Mouse (Mus musculus) thymus, postnatal 10 days (tissue): ENCODE measurements around the gene Card11.
A peak's percentile ranks its signal among the peaks of the same experiment; 100 is the strongest.

Experiments used
- DNase-seq, 2 experiments: peaks; one replicate each; pipeline ENCODE4 v3.0.0; 2021; ENCODE audit warnings: low spot score in 2 of 2

The Card11 gene

DNA sequence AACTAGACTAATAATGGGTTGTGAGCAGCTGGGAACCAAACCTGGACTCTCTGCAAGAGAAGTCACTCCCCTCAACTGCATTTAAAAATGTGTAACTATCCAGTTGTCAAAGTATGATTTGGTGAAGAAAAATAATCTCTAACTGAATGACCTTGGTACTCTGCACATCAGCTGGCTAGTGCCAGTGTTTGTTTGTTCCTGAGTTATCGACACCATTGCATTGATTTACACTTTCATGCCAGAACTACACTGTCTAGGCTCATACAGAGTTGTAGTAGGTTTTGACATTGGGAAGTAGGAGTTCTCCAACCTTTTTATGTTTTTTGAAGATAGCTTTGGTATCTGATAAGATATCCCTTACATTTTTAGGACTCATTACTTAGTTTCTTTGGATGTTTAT is 81.9 kb downstream of the Card11 start:
- no peak for DNase-seq

DNA sequence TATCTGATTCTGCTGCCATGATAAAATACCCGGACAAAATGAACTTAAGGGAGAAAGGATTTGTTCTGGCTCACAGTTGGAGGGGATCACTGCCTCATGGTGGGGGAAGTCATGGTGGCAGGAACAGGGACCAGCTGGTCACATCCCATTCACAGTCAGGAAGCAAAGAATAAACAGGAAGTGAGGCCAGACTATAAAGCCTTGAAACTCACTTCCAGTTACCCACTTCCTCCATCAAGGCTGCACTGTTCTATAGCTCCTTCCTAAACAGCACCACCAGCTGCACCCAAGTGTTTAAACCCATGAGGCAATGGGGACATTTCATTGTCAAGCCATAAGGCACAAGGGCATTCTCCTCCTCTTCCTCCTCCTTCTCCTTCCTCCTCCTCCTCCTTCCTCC is 82.6 kb downstream of the Card11 start:
- no peak for DNase-seq

DNA sequence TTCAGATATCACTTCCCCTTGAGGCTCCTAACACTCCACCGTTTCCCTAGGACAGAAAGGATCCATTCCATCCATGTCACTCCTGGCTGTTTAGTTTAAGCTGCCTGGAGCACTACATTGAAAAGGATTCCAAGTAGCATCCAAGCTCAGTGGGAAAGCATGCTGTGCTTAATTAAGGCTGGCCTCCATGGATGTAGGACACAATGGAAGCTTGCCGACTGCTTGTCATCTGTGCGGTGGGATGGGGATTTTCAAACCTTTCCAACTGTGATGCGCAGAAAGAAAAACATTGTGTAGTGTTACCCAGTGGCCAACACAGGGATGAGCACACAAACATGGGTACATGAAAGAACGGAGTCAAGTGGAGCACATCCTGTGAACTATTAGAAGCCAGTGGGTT is 89.5 kb downstream of the Card11 start:
- no peak for DNase-seq

DNA sequence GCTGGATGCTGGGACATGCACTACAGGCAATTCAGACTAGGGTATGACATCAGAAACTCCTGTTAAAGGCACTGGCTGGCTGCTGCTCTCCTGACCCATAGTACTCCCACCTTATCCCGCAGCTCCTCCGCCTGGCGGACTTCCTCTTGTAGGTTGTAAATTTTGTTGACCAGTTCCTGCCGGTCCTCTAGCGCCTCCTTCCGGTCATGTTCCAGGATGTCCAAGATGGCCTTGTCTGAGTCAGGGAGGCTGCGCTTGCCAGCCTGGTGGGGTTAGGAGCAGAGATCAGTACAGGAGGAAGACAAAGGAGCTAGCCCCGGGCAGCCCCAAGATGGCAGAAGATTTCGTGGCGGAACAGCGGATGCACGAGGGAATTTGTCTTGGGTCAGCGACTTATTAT is 99.5 kb downstream of the Card11 start:
- DNase-seq, result no peak

DNA sequence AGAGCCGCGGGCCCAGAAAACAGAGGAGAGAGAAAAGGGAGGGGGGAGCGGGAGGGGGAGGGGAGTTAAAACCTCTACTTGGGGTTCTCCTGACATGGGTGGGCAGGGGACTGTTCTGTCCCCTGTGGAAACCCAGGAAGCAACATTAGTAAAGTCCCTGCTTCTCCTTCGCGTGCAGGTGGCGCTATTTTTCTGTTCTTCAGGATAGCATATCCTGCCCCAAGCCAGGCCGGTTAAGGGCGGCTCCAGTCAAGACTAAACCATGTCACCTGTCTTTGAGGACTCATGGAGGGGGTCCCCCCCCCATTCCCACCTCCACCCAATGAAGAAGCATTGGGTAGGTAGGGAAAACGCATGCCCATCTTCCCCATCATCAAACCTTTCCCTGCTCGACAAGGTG is 109.3 kb downstream of the Card11 start:
- peak in 1 of 2 experiments; percentile 34 for DNase-seq

DNA sequence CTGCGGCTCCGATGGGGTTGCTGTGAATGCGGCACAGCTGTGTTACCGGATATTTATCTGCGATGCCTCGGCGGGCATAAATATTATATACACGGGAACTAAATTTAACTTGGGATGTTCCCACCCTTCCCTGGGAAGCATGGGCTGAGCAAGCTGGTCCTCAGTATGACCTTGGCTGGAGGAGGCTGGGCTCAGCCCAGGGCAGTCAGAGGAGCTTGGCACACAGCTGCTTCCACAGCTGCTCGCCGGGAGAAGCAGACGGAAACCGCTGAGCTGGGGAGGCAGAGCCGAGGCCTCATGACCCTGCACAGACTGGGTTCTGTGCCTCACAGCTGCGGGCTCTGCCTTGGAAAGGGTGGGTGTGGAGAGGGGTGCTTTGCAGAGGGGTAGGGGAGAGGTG is 110.3 kb downstream of the Card11 start:
- peak in 1 of 2 experiments; percentile 22 for DNase-seq

DNA sequence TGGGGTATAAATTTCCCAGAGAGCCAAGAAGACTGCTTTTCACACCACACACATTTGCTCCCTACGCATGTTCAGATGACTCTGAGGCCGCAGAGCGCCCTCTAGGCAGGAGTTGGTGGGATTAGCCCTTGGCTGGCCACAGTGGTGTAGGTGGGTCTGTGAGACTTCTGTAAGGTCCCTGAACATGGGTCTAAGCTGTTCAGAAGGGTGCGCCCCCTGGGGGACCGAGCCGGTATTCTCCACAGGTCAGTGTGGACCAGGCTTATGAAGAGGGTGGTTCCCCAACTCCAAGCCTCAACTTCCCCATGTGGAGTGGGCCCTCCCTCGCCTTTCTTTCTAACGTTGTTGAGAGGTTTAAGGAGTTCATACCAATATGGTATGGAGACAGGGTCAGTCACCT is 110.8 kb downstream of the Card11 start:
- DNase-seq, result peak; percentile 42 to 66

DNA sequence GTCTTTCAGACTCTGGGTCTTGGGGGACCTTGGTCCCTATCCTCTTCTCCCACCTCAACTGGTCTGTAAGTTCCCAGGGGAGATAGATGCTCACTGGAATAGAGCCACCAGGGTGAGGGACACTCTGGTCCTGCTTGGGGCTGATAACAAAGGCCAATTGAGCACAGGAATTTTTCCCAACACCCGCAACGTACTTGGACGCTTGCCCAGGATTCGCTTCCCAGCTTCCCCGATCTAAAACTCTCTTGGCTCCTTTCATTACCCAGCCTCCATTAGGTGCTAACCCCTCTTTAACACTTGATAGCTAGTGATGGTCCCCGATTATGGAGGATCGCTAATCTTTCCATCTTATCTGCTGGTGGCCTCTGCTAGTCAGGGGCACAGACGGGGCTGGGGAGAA is 112.5 kb downstream of the Card11 start:
- no peak for DNase-seq

DNA sequence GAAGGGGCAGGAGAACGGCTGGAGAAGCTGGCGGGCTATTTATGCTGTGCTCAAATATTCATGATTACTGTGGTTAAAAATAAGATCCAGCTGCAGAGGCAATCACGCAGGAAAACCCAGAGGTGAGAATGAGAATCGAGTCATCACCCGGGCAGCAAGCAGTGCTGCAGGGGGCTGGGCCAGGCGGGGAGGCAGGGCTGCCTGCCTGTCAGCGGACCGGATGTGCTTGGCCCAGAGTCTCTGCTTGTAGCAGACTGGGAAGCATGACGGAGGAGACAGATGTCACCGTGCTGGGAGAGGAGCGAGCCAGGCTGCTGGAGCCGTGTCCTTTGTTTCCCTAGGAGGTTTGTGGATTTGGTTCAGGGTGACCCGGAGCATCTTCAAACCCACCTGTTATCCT is 115.4 kb downstream of the Card11 start:
- no peak for DNase-seq

DNA sequence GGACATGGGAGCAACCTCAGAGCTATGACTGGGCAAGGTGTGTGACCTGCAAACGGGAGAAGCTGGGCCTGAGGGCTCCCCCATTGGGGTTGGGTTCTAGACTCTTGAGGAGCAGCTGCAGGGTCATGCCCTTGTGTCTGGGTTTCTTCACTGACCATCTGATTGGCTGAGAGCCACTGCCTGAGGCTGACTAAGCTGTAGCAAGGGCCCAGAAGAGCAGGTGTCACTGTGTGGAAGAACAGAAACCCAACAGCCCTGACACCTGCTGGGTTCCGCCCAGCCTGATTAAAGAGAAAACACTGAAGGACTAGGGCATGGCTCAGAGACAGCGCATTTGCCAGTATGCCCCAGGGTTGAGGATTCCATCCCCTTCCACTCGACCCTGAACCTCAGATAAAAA is 118.0 kb downstream of the Card11 start:
- DNase-seq, result no peak

DNA sequence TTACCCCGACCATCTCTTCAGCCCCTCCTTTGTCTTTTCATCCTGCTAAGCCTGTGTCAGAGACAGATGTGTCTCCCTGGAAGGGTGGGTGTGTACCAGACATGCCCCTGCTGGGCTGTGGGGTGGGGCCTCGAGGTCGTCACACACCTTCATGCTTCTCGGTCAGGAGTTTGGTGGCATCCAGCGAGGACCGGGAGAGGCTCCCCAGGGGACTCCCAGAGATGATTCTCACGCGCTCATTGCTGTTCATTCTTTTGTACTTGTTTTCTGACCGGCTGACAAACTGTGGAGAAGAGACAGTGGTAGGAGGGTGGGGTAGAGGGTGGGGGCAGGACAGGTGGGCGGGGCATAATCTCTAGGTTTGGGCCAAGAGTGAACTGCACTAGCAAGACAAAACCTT is 120.2 kb downstream of the Card11 start:
- no peak for DNase-seq

DNA sequence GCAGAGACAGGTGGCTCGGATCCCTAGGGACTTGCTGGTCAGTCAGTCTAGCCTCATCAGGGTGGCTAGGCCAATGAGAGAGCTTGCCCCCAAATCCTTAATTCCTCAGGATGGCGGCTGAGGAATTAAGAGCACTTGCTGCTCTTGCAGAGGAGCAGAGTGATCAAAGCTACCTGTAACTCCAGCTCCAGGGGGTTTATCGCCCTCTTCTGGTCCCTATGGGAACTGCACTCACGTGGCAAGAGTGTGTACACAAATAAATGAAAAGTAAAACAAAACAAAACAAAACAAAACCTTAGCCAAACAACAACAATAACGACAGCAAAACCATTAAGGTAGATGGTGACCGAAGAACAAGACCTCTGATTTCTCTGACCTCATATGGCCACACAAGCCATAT is 121.7 kb downstream of the Card11 start:
- no peak for DNase-seq

DNA sequence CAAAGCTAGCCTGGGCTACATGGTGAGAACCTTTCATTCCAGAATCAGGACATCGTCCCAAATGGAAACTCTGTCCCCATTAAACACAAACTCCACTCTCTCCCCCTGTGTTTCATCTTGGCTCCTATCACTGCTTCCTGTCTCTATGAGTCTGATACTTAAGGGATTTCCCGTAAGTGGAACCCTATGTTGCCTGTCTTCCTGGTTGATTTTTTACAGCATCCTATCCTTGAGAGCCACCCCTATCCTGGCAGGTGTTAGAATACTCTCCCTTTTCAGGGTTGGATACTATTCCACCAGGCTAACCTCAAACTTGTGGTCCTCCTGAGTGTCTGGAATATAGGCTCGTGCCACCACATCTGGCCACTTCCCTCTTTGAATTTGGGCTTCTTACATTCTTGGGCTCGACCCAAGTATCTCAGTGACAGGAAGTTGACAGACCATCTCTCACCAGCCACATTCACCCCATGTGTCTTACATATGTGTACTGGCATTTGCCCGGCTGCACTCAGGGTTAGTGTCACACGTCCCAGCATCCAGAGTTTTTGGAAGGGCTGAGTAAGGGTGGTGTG is 126.6 kb downstream of the Card11 start:
- no peak for DNase-seq

DNA sequence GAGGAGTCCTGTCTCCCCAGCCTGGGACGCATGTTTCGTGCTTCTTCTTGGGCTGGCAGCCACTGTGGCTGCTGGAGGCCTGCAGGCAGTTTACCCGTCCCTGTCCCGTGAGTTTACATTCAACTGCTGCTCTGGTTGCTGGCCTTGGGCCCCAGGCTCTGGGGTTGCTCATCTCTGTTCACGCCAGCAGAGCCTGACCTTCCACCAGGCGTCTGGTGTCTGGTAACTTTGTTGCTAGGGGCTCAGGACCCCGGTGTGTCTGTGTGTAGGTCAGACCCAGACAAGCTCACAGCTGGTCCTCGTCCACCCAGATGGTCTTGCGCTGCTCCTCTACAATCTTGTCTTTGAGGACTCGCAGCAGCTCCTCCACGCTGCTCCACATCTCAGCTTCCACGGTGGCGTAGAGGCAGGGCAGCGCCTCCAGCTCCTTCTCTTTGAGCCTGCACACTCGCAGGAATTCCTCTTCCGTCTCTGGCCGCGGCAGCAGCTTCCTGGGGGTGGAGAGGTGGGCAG is 127.3 kb downstream of the Card11 start:
- peak in 1 of 2 experiments; percentile 20 for DNase-seq

DNA sequence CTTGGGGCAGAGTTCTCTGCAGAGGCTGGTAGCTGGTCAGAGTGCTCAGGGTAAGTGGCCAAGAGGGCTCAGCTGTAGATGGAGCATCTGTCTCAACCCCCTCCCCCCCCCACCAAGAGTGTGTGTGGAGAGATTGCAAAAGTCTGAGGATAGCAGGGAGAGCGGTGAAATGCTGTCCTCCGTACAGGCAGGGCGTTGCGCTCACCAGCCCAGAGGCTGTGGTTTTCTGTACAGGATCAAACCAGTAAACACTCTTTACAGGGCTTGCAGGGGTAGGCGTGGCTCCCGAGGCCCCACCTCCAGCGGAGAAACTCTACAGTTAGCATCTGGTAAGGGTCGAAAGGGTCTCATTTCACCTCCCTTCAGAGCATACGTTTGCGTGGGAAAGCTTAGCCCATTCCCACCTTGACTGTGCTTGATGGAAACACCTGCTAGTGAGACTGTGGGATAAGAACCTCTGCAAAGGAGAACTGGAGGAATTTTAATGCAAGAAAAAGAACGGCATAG is 127.8 kb downstream of the Card11 start:
- DNase-seq, result peak; percentile 60 to 66

DNA sequence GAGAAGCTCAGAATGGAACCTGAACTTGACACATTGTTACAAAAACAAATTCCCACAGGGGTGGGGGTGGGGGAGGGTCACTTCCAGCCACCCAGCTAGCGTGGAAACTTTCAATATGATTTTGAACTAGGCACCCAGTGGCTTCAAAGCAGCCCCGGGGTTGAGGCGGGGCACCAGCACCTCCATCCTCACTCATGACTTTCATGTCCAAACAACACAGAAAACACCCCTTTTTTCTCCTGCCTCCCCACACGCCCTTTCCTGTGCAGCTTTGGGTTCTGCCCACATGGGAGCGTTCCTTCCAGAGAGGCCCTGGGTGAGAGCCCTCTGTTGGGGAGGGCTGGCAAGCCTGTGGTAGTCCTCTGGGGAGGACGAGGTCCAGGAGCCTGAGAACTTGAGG is 129.1 kb downstream of the Card11 start:
- DNase-seq, result peak; percentile 44 to 53

DNA sequence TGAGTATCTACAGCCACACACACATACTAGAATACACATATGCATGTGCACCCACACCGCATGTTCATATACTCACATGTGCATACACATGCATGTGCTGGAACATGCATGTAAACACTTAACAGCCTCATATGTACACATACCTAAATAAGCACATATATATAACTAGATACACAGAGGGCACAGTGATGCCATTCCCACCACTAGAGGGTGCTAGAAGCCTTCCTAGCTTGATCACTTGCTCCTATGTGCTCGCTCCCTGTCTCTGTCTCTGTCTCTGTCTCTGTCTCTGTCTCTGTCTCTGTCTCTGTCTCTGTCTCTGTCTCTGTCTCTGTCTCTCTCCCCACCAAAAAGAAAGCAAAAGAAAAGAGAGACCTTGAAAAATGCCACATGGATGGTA is 131.3 kb downstream of the Card11 start:
- DNase-seq, result peak; percentile 38 to 82

DNA sequence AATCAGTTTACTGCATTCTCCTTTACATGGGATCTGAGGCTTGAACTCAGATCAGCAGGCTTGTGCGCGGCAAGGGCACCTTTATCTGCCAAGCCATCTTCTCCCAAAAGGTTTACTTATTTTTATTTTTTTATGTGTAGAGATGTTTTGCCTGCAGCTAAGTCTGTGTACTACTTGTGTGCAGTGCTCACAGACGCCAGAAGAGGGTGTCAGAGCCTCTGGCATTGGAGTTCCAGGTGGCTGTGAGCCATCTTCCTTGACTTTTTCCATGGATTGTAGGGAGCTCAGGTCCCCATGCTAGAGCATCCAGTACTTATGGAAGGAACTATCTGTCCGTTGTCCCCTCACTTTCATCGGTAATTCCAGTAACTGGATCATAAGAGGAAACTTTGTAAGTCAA is 140.7 kb downstream of the Card11 start:
- DNase-seq, result no peak

DNA sequence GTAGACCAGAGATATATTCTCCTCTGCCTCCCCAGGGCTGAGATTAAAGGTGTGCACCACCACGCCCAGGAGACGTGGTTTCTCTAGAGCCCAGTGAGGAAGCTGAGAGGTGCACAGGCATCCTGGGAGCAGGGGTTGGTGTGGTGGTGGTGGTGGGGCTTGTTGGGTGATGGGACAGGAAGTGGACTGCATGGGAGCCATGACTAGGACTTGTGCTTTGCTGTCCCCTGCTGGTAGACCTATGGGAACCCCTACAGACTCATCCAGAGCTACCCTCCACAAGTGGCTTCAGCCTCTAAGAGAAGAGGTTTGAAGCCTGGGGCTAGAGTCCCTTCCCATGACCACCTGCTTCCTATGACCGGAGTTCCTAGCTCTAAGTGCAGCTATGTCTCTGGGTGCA is 142.0 kb downstream of the Card11 start:
- DNase-seq, result peak; percentile 28 to 51

DNA sequence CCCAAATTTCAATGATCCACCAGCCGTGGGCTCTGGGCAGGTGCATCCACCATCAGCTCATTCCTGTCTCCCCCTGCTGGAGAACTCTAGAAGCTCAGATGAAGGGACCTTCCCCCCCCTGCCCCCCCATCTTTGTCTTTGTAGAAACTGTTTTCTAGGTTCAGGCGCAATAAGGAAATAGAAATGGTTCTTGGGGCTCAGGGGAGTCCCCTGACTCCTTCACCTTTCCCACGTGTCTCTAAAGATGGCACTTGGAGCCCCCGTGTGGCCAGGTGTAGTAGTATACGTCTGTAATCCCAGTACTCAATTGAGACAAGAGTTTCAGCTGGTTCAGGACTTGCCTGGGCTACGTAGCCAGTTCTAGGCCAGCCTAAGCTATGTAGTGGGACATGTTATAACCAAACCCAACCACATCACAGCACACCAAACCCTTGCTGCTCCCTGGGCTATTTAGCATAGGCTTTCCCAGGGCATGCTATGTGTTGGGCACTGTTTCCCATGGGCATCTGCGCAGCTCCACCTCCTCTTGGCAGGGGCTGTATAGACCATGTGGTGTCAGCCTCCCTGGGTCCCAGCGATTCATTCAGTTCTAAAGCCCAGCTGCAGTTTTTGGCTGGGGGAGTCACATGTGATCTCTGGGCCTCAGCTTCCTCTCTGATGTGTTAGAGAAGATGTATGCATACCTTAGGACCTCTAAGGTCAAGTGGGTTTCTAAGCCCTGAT is 142.8 kb downstream of the Card11 start:
- peak in 1 of 2 experiments; percentile 26 for DNase-seq

DNA sequence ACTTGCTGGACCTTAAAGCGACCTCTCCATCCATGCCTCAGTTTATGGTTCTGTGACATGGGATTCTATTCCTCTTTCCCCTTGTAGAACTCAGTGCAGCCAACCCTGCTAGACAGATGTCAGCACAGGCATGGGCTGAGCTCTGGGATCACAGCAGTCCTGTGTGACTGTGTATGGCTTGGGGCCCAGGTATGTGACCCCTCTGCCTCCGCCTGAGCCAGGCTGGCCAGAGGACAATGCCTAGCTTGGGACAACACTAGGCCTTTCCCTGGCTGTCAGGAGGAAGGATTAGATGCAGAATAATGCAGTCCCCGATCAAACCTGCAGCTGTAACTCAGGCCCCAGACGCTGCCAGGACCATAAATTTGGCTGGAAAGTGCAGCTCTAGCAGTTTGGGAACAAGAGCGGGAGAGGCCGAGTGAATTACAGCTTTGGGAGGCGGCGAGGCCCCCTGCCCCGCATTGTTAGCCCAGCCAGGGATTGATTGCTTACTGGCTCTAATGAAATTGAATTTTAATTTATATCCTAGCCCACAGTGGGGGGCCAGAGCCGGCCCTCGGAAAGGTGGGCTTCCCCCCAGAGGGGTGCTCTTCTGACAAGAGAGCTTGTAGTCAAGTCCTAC is 144.4 kb downstream of the Card11 start:
- DNase-seq, result no peak

DNA sequence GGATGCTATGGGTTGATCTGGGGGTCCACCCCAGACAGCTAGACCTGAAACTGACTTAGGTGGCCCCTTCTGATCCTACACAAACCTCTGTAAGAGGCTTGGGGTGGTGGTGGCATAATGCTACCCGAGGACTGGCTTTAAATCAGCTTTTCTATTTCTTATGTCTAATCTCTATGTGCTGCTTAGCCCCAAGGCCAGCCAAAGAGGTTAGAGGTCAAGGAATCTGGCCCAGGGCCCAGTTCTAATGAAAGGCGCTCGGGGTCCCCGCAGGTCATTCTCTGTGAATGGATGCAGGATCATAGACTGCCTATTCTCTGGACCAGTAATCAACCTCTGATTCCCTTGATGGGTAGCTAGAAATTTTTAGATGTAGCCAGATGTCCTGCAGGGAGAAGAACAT is 145.7 kb downstream of the Card11 start:
- no peak for DNase-seq

DNA sequence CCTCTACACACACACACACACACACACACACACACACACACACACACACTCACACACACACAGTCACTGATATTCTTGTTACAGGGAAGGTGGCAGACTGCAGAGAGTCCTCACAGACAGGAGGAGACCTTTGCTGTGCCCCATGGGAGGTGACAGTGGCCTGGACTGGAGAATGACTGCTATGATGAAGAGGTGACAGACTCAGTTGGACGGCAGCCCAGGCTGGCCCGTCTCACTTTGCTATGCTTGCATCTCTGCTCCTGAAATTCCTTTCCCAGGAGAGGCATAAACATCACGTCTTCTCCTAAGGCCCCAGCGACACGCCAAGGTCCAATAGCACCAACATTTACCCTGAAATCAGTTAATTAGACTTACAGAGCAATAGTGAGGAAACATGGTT is 146.7 kb downstream of the Card11 start:
- DNase-seq, result no peak
